Mouse (Mus musculus) CD4-positive, CD25-positive, alpha-beta regulatory T cell, adult 4 months (primary cell): ENCODE results near the gene Tuba3a. TPM values are rescaled to one million over a fixed set of nuclear protein-coding genes. Genes with fewer than 3 reads are reported as not detected.

ENCODE experiments used
- ATAC-seq: one replicate; pipeline ENCODE4 v1.8.0; 2017
- polyA plus RNA-seq, 2 experiments: library from polyadenylated mRNA; unstranded; fragments of 100-300 nt; shearing (Covaris generic); gene quantifications; one replicate each; pipeline ENCODE4 v1.2.1; 2017

Tuba3a gene
- polyA plus RNA-seq, 2 experiments from 2014 or later: 1.9 to 2.3 TPM

- peak; percentile 87 for ATAC-seq
Observed at GRCm38 (mm10) chr6:125265239-125265638, 20.6 kb downstream of the Tuba3a start.

GRCm38 (mm10) chr6:125264219-125264618 is 21.6 kb downstream of the Tuba3a start:
- no peak for ATAC-seq

- ATAC-seq: peak; percentile 33
Observed at GRCm38 (mm10) chr6:125260006-125260555, 25.8 kb downstream of the Tuba3a start.

GRCm38 (mm10) chr6:125256222-125256966 is 29.4 kb downstream of the Tuba3a start:
- ATAC-seq: no peak

- ATAC-seq: no peak
Observed at GRCm38 (mm10) chr6:125255516-125256044, 30.3 kb downstream of the Tuba3a start.

- no peak for ATAC-seq
Observed at GRCm38 (mm10) chr6:125253863-125254715, 31.8 kb downstream of the Tuba3a start.

- ATAC-seq: no peak
Observed at GRCm38 (mm10) chr6:125252711-125253110, 33.1 kb downstream of the Tuba3a start.

- no peak for ATAC-seq
Observed at GRCm38 (mm10) chr6:125252285-125252684, 33.6 kb downstream of the Tuba3a start.

- peak; percentile 16 for ATAC-seq
Observed at GRCm38 (mm10) chr6:125244551-125244950, 41.3 kb downstream of the Tuba3a start.

- peak; percentile 75 for ATAC-seq
Observed at GRCm38 (mm10) chr6:125241566-125241965, 44.3 kb downstream of the Tuba3a start.

- no peak for ATAC-seq
Observed at GRCm38 (mm10) chr6:125240617-125241016, 45.2 kb downstream of the Tuba3a start.

- no peak for ATAC-seq
Observed at GRCm38 (mm10) chr6:125239547-125239946, 46.3 kb downstream of the Tuba3a start.

- ATAC-seq: peak; percentile 22
Observed at GRCm38 (mm10) chr6:125238396-125238795, 47.4 kb downstream of the Tuba3a start.

GRCm38 (mm10) chr6:125237421-125237820 is 48.4 kb downstream of the Tuba3a start:
- ATAC-seq: peak; percentile 33

GRCm38 (mm10) chr6:125236782-125237181 is 49.1 kb downstream of the Tuba3a start, which contains the start of gene Cd27:
TSS of gene Cd27 (minus strand) at chr6:125237010.
- ATAC-seq: peak; percentile 40

- ATAC-seq: no peak
Observed at GRCm38 (mm10) chr6:125236341-125236740, 49.5 kb downstream of the Tuba3a start.

GRCm38 (mm10) chr6:125234520-125234828 is 51.4 kb downstream of the Tuba3a start:
- no peak for ATAC-seq

GRCm38 (mm10) chr6:125233816-125234519 is 51.9 kb downstream of the Tuba3a start:
- ATAC-seq: no peak

GRCm38 (mm10) chr6:125232516-125232915 is 53.3 kb downstream of the Tuba3a start:
- no peak for ATAC-seq

GRCm38 (mm10) chr6:125232045-125232437 is 53.8 kb downstream of the Tuba3a start:
- peak; percentile 4 for ATAC-seq

GRCm38 (mm10) chr6:125231117-125232044 is 54.5 kb downstream of the Tuba3a start, which contains the start of gene Tapbpl:
TSS of gene Tapbpl (minus strand) at chr6:125231860.
- peak; percentile 70 for ATAC-seq
